Mouse (Mus musculus): ENCODE results near the gene Trmt10c. TPM values are rescaled to one million over a fixed set of nuclear protein-coding genes. Genes with fewer than 3 reads are reported as not detected.

Trmt10c gene
- polyA plus RNA-seq, 1 experiment: 8.2 TPM

DNA sequence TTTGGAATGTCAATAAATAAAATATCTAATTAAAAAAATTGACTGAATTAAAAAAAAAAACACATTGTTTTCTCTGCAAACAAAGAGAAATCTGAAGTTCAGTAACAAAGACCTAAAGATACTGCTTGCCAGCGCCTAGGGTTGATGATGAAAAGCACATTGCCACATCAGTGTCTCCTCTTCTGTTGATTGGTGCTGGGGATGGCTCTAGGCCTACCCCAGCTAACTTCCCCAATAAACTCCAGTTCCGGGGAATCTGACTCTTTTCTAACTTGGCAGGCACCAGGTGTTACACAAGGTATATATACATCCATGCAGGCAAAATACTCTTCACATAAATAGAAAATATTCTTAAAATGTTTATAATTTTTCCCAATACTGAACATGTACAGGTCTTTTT, 43.4 kb downstream of the Trmt10c start:
- TF ChIP-seq POLR2A (IDR thresholded peaks at IDR 0.05; ENCODE audit: borderline replicate concordance, extremely low read depth, insufficient read depth, insufficient read length, poor library complexity, severe bottlenecking) (no peak), CTCF (IDR thresholded peaks at IDR 0.05; ENCODE audit: borderline replicate concordance, extremely low read depth, insufficient read depth, insufficient read length) (no peak)
- no peak for DNase-seq (ENCODE audit: low read depth)

GRCm38 (mm10) chr16:55990311-55990710, 47.3 kb downstream of the Trmt10c start:
- DNase-seq (ENCODE audit: low read depth): no peak
- no peak for TF ChIP-seq CTCF (IDR thresholded peaks at IDR 0.05; ENCODE audit: borderline replicate concordance, extremely low read depth, insufficient read depth, insufficient read length)
- TF ChIP-seq POLR2A (IDR thresholded peaks at IDR 0.05; ENCODE audit: borderline replicate concordance, extremely low read depth, insufficient read depth, insufficient read length, poor library complexity, severe bottlenecking): no peak

DNA sequence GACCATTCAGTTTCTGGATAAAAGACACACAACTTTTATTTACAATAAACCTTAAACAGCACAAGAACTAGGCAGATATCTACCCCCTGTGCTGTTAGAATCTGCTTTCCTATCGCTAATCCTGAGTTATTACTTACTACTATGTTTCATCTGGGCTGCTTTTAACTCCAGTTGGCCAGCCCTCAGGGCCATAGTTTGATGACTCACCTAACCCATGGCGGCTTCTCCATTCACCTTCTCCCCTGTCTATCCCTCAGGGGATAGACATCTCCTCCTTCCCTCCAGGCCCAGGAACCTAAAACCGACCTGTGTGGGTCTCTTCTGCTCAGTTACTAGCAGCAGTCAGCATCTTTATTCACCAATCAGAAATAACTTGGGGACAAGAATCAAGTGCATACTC, 51.6 kb downstream of the Trmt10c start:
- TF ChIP-seq POLR2A (IDR thresholded peaks at IDR 0.05; ENCODE audit: borderline replicate concordance, extremely low read depth, insufficient read depth, insufficient read length, poor library complexity, severe bottlenecking) (no peak), CTCF (IDR thresholded peaks at IDR 0.05; ENCODE audit: borderline replicate concordance, extremely low read depth, insufficient read depth, insufficient read length) (no peak)
- no peak for DNase-seq (ENCODE audit: low read depth)

Other genes with a start within 250 kb of the Trmt10c start
- 2.5 and 2.7 TPM in 2 replicates for gene Nfkbiz, start 198.9 kb downstream of the Trmt10c start, polyA plus RNA-seq (2012; rRNA removed)
- gene Nxpe3, start 142.5 kb downstream of the Trmt10c start, polyA plus RNA-seq (2012; rRNA removed): 2.7 and 3.5 TPM in 2 replicates
- 7.5 and 11.5 TPM in 2 replicates for gene Cep97, start 103.0 kb downstream of the Trmt10c start, polyA plus RNA-seq (2012; rRNA removed)
- gene Rpl24, start 71.5 kb downstream of the Trmt10c start, polyA plus RNA-seq (2012; rRNA removed): 499 and 561 TPM in 2 replicates
- gene Zbtb11, start 63.9 kb downstream of the Trmt10c start, polyA plus RNA-seq (2012; rRNA removed): 11.3 and 15.1 TPM in 2 replicates
- 73.9 and 88.9 TPM in 2 replicates for gene Pcnp, start 8.1 kb downstream of the Trmt10c start, polyA plus RNA-seq (2012; rRNA removed)
- gene Senp7, start 10.5 kb upstream of the Trmt10c start, polyA plus RNA-seq (2012; rRNA removed): 40.7 and 45.1 TPM in 2 replicates
- 0.90 and 1.2 TPM in 2 replicates for gene Impg2, start 166.5 kb upstream of the Trmt10c start, polyA plus RNA-seq (2012; rRNA removed)